Mouse (Mus musculus) hindbrain, postnatal 0 days (tissue): ENCODE results near the gene Pik3ca. TPM values are rescaled to one million over a fixed set of nuclear protein-coding genes. Genes with fewer than 3 reads are reported as not detected.
A peak's percentile ranks its signal among the peaks of the same experiment; 100 is the strongest.

Source experiments
- ATAC-seq: fragments of 200-750 bp; cut with Nextera tagmentation; 2 replicates; pipeline ENCODE4 v1.8.0; 2017; ENCODE audit warnings: mild to moderate bottlenecking, moderate TSS enrichment, moderate library complexity
- DNase-seq: peaks from one replicate; pipeline ENCODE4 v3.0.0-alpha.2; 2015; ENCODE audit warnings: low spot score
- H3K27ac ChIP-seq: fragments of 300-500 bp; sonication (generic); 2 replicates; pipeline ENCODE4 v1.5.1; 2014; ENCODE audit warnings: mild to moderate bottlenecking
- H3K27me3 ChIP-seq: fragments of 300-500 bp; sonication (generic); 2 replicates; pipeline ENCODE4 v1.6.1; 2014; ENCODE audit warnings: low read length, mixed read lengths; ENCODE audit not compliant: insufficient read depth
- H3K36me3 ChIP-seq: fragments of 300-500 bp; sonication (generic); 2 replicates; pipeline ENCODE4 v1.6.1; 2014; ENCODE audit warnings: low read length, mixed read lengths; ENCODE audit not compliant: insufficient read depth
- H3K4me1 ChIP-seq: fragments of 300-500 bp; sonication (generic); 2 replicates; pipeline ENCODE4 v1.6.1; 2014; ENCODE audit warnings: antibody characterized with exemption, low read length, mixed read lengths; ENCODE audit not compliant: insufficient read depth
- H3K4me2 ChIP-seq: fragments of 300-500 bp; sonication (generic); 2 replicates; pipeline ENCODE4 v1.6.1; 2014; ENCODE audit warnings: low read depth, mild to moderate bottlenecking, low read length, moderate library complexity, mixed read lengths
- H3K4me3 ChIP-seq: fragments of 300-500 bp; sonication (generic); 2 replicates; pipeline ENCODE4 v1.5.1; 2014; ENCODE audit warnings: low read length
- H3K9ac ChIP-seq: fragments of 300-500 bp; sonication (generic); replicated peaks from 2 replicates; pipeline ENCODE4 v1.6.1; 2014; ENCODE audit warnings: mild to moderate bottlenecking, low read length, moderate library complexity, mixed read lengths
- H3K9me3 ChIP-seq: fragments of 300-500 bp; sonication (generic); 2 replicates; pipeline ENCODE4 v1.6.1; 2016; ENCODE audit warnings: low read length, mixed read lengths
- CTCF ChIP-seq: IDR thresholded peaks from 2 replicates; pipeline ENCODE4 v1.5.1; 2016; ENCODE audit warnings: antibody characterized with exemption, control low read depth, low read depth
- WGBS: fragments of 180-500 bp; shearing (Covaris S2); extraction: QIAGEN DNeasy Blood & Tissue Kit; methylation state at CpG from one replicate; pipeline ENCODE4 v1.1.7; 2014; 5-methylcytosine and 5-hydroxymethylcytosine counted together
- polyA plus RNA-seq: library from polyadenylated mRNA; unstranded; fragments of >200 nt; fragmentation: Nextera tagmentation; extraction: Ambion mirVana; gene quantifications from 2 replicates; pipeline ENCODE4 v1.2.1, GENCODE M21; 2015
- total RNA-seq: library from RNA; depleted of rRNA; stranded (reverse); fragments of >200 nt; gene quantifications from 2 replicates; pipeline ENCODE4 v1.2.3, GENCODE M21; 2014

Gene Pik3ca
- total and polyA plus RNA-seq, 2 experiments from 2014 or later: 9.0 to 35.0 TPM

GRCm38 (mm10) chr3:32392841-32393240, 4.6 kb upstream of the Pik3ca start:
- whole genome bisulfite sequencing: 86% methylated on average over 4 of the region's 4 CpGs
- Histone ChIP-seq H3K27me3 (no peaks in the 10 kb centered on the region), H3K4me3 (no peak overlapping the region), H3K4me2 (no peak overlapping the region), H3K9ac (no peak overlapping the region), H3K36me3 (no peaks in the 10 kb centered on the region), H3K4me1 (no peaks in the 10 kb centered on the region), H3K9me3 (no peaks in the 10 kb centered on the region), H3K27ac (no peak overlapping the region)
- ATAC-seq (no peak), DNase-seq (no peak)
- no peak for TF ChIP-seq CTCF

GRCm38 (mm10) chr3:32393986-32394385, 3.5 kb upstream of the Pik3ca start:
- Histone ChIP-seq H3K27ac (no peak overlapping the region), H3K27me3 (no peaks in the 10 kb centered on the region), H3K36me3 (no peaks in the 10 kb centered on the region), H3K9ac (no peak overlapping the region), H3K4me2 (no peak overlapping the region), H3K4me3 (no peak overlapping the region), H3K4me1 (no peaks in the 10 kb centered on the region), H3K9me3 (no peaks in the 10 kb centered on the region)
- ATAC-seq: no peak
- TF ChIP-seq CTCF: no peak
- no peak for DNase-seq
- 92% methylated on average over 8 of the region's 8 CpGs for WGBS

- Histone ChIP-seq H3K4me3 (peak overlapping the region; percentile 92), H3K4me2 (peak overlapping the region; percentile 76), H3K4me1 (peaks cover 9% of the 10 kb centered on the region; the same call in 1 of the 2 replicates), H3K9me3 (no peaks in the 10 kb centered on the region), H3K27ac (peak overlapping the region; percentile 97), H3K27me3 (no peaks in the 10 kb centered on the region), H3K36me3 (no peaks in the 10 kb centered on the region), H3K9ac (peak overlapping the region; percentile 94)
- no peak for DNase-seq
- TF ChIP-seq CTCF: peak; percentile 21
- no peak for ATAC-seq
- 27% methylated on average over 23 of the region's 24 CpGs for WGBS
Measured at GRCm38 (mm10) chr3:32395771-32396551, 1.5 kb upstream of the Pik3ca start.

GRCm38 (mm10) chr3:32396794-32397460, 544 bp upstream of the Pik3ca start:
- H3K4me3 ChIP-seq: peak overlapping the region; percentile 92
- H3K9ac ChIP-seq: peak overlapping the region; percentile 94
- DNase-seq (peak; percentile 99), ATAC-seq (peak; percentile 99)
- H3K27me3 ChIP-seq: no peaks in the 10 kb centered on the region
- H3K4me1 ChIP-seq: peaks cover 12% of the 10 kb centered on the region; the same call in 1 of the 2 replicates
- H3K36me3 ChIP-seq: no peaks in the 10 kb centered on the region
- peak overlapping the region; percentile 97 for H3K27ac ChIP-seq
- peak; percentile 56; the same call in 1 of the 2 replicates for TF ChIP-seq CTCF
- H3K9me3 ChIP-seq: no peaks in the 10 kb centered on the region
- WGBS: under 1% methylated on average over 54 of the region's 77 CpGs
- peak overlapping the region; percentile 76 for H3K4me2 ChIP-seq

GRCm38 (mm10) chr3:32398175-32398538, 686 bp downstream of the Pik3ca start:
- peak; percentile 11 for DNase-seq
- H3K9ac ChIP-seq: peak overlapping the region; percentile 94
- WGBS: under 1% methylated on average over 7 of the region's 7 CpGs

GRCm38 (mm10) chr3:32398623-32399022, 1.2 kb downstream of the Pik3ca start:
- no peak for TF ChIP-seq CTCF
- H3K9ac ChIP-seq: peak overlapping the region; percentile 30; the same call in 1 of the 2 replicates
- peak overlapping the region; percentile 92 for H3K4me3 ChIP-seq
- no peaks in the 10 kb centered on the region for H3K27me3 ChIP-seq
- ATAC-seq: no peak
- H3K4me2 ChIP-seq: peak overlapping the region; percentile 55
- no peak for DNase-seq
- H3K36me3 ChIP-seq: no peaks in the 10 kb centered on the region
- no peak overlapping the region for H3K27ac ChIP-seq
- H3K4me1 ChIP-seq: peaks cover 12% of the 10 kb centered on the region; the same call in 1 of the 2 replicates
- H3K9me3 ChIP-seq: no peaks in the 10 kb centered on the region
- 34% methylated on average over 4 of the region's 4 CpGs for WGBS

More at GRCm38 (mm10) chr3:32398175-32398538, 686 bp downstream of the Pik3ca start:
- ATAC-seq: no peak
- Histone ChIP-seq H3K4me3 (peak overlapping the region; percentile 92), H3K27ac (peak overlapping the region; percentile 97; the same call in 1 of the 2 replicates), H3K4me2 (peak overlapping the region; percentile 55), H3K9me3 (no peaks in the 10 kb centered on the region), H3K27me3 (no peaks in the 10 kb centered on the region), H3K4me1 (peaks cover 12% of the 10 kb centered on the region; the same call in 1 of the 2 replicates), H3K36me3 (no peaks in the 10 kb centered on the region)
- TF ChIP-seq CTCF: no peak
